Mouse (Mus musculus) ovary, postnatal 36 days (tissue): ENCODE measurements around the gene Cd38.
A peak's percentile ranks its signal among the peaks of the same experiment; 100 is the strongest.
"Not testable (repeated sequence)": the region's sequence is repeated elsewhere in the genome, so short reads cannot be mapped to it uniquely, and the experiment has no call there.

ENCODE experiments used
- DNase-seq: peaks from one replicate; pipeline ENCODE4 v3.0.0; 2022; ENCODE audit warnings: low spot score, mixed read lengths

The Cd38 gene

GRCm38 (mm10) chr5:43859663-43860062 lies 8.7 kb upstream of the Cd38 start:
- DNase-seq: no peak

- no peak for DNase-seq
Observed at GRCm38 (mm10) chr5:43860096-43860495, 8.3 kb upstream of the Cd38 start.

- no peak for DNase-seq
Observed at GRCm38 (mm10) chr5:43860670-43861431, 7.5 kb upstream of the Cd38 start.

- no peak for DNase-seq
Observed at GRCm38 (mm10) chr5:43863642-43864041, 4.7 kb upstream of the Cd38 start.

- no peak for DNase-seq
Observed at GRCm38 (mm10) chr5:43865316-43865715, 3.0 kb upstream of the Cd38 start.

GRCm38 (mm10) chr5:43868711-43869600 lies 603 bp downstream of the Cd38 start:
- peak; percentile 20 for DNase-seq

- no peak for DNase-seq
Observed at GRCm38 (mm10) chr5:43871845-43872244, 3.5 kb downstream of the Cd38 start.

GRCm38 (mm10) chr5:43872652-43873051 lies 4.3 kb downstream of the Cd38 start:
- DNase-seq: no peak

- DNase-seq: no peak
Observed at GRCm38 (mm10) chr5:43882034-43882433, 13.7 kb downstream of the Cd38 start.

- no peak for DNase-seq
Observed at GRCm38 (mm10) chr5:43885060-43885820, 16.9 kb downstream of the Cd38 start.

GRCm38 (mm10) chr5:43892386-43892785 lies 24.0 kb downstream of the Cd38 start:
- DNase-seq: no peak

- no peak for DNase-seq
Observed at GRCm38 (mm10) chr5:43894113-43894512, 25.8 kb downstream of the Cd38 start.

GRCm38 (mm10) chr5:43895931-43896330 lies 27.6 kb downstream of the Cd38 start:
- DNase-seq: no peak

GRCm38 (mm10) chr5:43904685-43905084 lies 36.3 kb downstream of the Cd38 start:
- no peak for DNase-seq

- no peak for DNase-seq
Observed at GRCm38 (mm10) chr5:43909213-43909612, 40.9 kb downstream of the Cd38 start.

- DNase-seq: no peak
Observed at GRCm38 (mm10) chr5:43910006-43910405, 41.7 kb downstream of the Cd38 start.

- not testable (repeated sequence) for DNase-seq
Observed at GRCm38 (mm10) chr5:43912844-43913243, 44.5 kb downstream of the Cd38 start, which contains the start of gene Gm7879. Gene Gm7879, plus strand, starts transcription at chr5:43913144.

GRCm38 (mm10) chr5:43915261-43915886 lies 47.0 kb downstream of the Cd38 start:
- no peak for DNase-seq

- no peak for DNase-seq
Observed at GRCm38 (mm10) chr5:43921877-43922276, 53.5 kb downstream of the Cd38 start.

- DNase-seq: peak; percentile 48
Observed at GRCm38 (mm10) chr5:43923933-43924332, 55.6 kb downstream of the Cd38 start.

- no peak for DNase-seq
Observed at GRCm38 (mm10) chr5:43927729-43928128, 59.4 kb downstream of the Cd38 start.

GRCm38 (mm10) chr5:43933269-43933668 lies 64.9 kb downstream of the Cd38 start:
- no peak for DNase-seq
